Mouse (Mus musculus) mature B cell (primary cell): Measurements from ENCODE around the gene Otx1.

ENCODE experiments used
- in situ Hi-C: fragments of 300-500 bp; cut with MboI; formaldehyde crosslinking; loops from 2 replicates; pipeline ENCODE4 v1.14.3; 2019

The Otx1 gene

GRCm38 (mm10) chr11:21999396-22000315, 3.0 kb downstream of the Otx1 start:
- in situ Hi-C loops: no loop called here

DNA sequence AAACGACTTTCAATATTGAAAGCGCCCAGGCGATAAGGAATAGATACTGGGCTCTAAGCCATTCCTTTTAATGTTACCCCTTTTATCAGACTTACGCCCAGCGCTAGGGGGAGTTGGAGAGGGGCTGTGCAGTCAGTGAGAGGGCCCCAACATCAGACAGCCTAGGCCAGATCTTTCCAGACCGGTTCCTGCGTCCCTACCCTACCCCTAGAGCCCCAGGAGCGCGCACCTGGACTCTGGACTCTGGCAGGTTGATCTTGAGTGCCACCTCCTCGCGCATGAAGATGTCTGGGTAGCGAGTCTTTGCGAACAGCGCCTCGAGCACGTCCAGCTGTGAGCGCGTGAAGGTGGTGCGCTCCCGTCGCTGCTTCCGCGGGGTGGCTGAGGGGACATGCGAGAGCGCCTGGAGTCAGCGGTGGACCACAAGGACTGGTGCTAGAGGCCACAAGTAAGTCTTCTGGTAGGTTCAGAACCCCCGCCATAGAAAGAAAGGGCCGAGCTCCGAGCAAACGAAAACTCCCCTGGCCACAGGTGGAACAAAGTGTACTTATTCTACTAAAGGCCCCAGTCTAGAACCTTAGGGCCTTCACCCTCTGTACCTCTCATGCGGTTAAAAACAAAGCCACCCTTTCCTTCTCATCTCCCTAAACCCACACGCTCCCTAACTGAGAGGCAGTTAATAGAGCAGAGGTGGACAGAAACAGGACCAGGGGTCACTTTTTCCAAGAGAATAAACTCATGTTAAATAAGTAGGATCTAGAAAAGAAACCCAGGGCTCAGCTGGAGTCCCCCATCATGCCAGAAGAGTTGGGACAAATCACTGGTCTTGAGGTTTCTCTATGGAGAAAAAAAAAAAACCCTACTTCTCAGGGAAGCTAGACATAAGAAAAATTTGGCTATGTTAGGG, 4.3 kb downstream of the Otx1 start:
- in situ Hi-C loops: no loop called here

GRCm38 (mm10) chr11:21997561-21998140, 5.0 kb downstream of the Otx1 start:
- in situ Hi-C loops: no loop called here

DNA sequence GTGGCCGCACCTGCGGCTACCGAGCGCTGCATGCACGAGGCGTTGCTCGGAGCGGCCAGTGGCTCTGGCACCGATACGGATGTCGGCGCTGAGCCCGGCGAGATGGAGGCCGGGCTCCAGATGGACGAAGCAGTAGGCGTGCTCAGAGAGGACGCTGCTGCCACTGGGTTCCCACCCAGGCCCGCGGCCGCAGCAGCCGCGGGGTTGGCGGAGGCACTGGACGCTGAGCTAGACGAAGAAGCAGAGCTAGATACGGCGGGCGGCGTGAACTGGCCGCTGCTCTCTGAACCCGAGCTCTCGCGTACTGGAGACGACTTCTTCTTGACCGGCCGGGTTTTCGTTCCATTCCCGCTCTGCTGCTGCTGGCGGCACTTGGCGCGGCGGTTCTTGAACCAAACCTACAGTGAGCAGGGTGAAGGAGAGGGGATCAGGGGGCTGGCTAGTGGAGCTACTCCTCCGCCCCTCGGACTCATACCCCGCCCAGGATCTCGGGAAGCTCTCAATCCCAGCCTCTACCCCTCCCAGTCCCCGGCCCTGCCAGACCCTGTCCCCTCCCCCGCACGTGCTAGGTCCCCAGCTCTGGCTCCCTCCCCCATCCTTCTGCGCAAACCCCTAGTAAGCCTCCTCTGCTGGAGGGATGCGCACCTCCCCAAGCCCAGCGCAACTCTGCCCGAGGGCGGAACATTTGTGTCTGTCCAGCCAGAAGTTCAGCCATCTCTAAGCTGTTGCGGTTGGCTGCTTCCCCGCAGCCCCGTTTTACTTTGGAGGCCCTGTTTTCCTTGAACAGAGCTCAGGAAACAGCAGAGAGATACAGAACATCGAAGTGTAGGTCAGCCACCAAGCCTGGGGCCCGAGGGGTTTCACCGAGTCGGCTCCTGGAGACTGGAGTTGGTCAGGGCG, 5.8 kb downstream of the Otx1 start:
- in situ Hi-C loops: no loop called here

DNA sequence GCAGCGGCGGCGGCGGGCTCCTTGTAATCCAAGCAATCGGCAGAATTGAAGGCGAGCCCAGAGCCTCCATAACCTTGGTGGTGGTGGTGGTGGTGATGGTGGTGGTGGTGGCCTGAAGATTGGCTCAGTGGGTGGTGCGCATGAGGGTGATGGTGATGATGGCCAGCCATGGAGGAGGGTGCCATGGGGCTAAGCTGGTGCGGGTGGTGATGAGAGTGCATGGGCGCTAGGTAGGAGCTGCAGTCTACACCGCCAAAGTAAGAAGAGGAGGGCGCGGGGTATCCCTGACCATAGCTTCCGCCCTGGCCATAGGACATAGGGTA, 6.4 kb downstream of the Otx1 start:
- in situ Hi-C loops: no loop called here

GRCm38 (mm10) chr11:21995534-21996324, 7.0 kb downstream of the Otx1 start:
- in situ Hi-C loops: no loop called here

DNA sequence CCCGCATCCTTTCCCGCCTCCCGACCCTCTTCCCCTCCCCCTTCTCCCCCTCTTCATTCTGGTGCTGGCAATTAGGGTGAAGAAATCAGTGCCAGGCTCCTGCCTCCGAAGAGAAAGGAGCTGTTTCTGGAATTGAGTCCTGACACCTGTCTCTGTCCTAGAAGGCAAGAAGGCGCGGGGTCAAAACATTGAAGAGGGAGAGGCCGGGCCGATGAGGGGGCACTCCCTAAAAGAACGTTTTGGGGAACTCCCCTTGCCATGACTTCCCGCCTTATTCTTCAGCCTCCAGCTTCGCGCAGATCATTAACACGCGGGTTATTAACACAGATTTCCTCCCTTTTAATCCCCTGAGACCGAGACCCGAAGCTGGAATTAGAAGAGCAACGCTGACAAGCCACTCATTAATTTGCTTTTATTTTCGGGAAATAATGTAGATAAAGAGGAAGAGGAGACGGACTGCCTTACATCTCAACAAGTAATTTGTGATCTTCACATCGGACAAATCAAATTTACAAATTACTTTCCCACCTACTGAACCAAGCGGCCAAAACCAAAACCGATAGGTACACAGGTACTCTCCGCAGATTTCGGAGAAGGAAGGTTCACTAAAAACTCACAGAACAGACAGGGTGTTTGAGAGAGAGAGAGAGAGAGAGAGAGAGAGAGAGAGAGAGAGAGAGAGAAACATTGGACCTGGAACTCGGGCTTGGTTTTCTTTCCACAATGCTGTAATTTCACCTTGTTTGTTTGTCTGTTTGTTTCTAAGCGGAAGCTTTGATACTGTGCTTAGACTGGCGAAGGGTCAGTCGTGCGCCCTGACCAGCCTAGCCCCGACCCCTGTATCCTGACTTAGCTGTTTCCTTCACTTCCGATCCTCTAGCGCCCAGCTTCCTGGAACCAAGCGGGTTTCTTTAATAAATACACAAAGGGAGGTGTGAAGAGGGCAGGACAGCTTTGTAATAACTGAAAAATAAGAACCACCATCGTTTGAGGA, 8.0 kb downstream of the Otx1 start:
- in situ Hi-C loops: no loop called here

- in situ Hi-C loops: no loop called here
Observed at GRCm38 (mm10) chr11:21993597-21994376, 8.9 kb downstream of the Otx1 start.

DNA sequence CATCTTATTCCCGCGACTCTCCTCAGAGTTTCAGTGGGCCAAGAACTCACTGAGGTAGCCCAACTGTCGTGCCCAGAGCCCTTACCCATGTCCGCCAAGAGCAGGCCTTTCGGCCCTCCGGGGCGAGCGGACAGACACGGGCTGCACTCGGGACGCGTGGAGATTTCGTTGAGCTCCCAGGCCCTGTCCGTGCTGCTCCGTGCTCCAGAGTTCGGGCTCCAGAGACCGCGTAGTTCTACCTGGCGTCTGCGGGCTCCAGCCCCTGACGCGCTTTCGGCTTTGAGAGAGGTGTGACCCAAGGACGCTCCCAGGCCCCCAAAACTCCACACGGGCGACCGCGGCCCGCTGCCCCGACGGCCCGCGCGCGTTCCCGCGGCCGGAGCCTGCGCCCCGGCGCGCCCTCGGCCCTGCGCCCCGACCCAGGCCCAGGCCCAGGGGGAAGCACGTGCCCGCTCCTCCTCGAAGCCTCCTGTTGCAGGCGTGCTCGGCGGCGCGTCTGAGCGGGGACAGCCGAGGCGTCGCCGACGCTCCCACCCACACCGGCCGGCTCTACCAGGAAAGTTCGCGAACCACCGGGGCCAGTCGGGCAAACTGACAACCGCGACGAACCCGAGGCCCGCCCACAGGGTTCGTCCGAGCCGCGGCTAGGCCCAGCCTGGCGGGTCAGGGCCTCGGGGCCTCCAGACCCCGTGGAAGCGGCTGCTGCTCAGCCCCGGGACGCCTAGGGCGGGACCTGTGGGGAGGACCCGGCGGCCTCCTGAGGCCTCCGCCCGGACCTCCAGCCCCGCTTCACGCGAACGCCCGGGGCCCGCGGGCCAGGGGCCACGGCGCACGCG, 9.7 kb downstream of the Otx1 start:
- in situ Hi-C loops: no loop called here

GRCm38 (mm10) chr11:21988398-21988946, 14.2 kb downstream of the Otx1 start:
- in situ Hi-C loops: no loop called here

DNA sequence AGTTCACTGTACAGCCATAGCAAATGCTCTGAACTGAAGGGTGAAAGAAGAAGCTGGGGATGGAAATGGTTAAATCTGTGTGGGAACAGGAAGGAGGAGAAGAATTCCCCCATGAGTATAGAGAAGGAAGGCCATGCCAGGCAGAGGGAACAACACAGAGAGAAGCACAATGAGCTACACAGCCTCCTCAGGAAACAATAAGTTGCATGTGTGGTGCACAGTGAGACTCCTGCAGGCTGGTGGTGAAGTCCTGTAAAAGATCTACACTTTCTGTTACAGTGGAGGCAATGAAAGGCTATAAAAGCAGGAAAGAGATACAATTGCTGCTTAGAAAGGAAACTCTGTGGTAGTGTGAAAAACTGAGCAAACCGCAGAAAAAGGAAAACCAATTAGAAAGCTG, 17.6 kb downstream of the Otx1 start:
- in situ Hi-C loops: no loop called here

GRCm38 (mm10) chr11:21974005-21974531, 28.6 kb downstream of the Otx1 start:
- in situ Hi-C loops: no loop called here

DNA sequence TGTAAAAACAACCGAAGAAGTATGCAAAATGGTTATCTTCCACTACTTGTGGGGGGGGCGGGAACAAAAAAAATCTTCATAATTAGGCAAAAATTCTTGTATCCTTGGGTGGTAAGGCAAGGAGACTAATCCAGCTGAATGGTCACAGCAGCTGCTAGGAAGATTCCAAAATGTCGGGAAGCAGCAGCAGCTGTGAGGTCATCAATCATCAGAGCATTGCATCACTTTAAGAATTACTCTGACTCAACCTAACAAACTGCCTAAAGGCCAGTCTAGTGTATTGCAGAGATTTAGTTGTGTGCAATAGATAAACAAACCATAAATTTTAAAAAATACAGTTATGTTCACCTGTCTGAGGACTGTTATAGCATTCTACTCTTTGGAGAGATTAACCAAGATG, 29.1 kb downstream of the Otx1 start:
- in situ Hi-C loops: no loop called here

DNA sequence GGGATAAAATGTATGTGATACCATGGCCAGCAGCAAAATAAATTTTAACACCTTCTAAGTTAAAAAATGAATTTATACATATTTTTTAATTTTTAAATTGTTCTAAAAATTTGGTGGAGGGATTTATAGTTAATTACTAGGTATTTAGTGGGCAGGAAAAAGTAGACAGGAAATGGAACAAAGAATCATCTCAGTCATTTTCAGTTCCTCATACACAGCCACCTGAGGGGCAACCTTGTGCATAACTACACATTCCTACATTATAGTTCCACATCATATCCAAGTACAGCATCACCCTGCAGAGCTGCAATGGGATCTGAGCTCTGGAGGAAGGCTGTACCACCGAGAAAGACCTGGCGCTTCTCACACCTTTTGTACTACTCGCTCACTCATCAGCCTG, 33.8 kb downstream of the Otx1 start:
- in situ Hi-C loops: no loop called here

DNA sequence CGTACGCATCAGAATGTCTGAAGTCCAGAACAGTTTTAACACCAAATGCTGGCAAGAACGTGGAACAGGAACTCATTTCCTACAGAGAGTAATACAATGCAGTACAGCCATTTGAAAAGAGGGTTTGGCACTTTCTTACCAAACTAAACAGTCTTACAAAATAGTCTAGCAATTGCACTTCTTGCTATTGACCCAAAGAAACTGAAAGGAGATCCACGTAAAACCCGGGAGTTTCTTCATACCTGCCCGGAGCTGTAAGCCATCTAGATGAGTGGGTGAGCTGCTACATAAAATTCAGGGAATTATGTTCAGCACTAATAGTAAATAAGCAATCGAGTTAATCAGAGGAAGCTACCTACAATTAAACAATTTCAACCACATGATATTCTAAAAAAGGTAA, 47.5 kb downstream of the Otx1 start:
- in situ Hi-C loops: no loop called here

DNA sequence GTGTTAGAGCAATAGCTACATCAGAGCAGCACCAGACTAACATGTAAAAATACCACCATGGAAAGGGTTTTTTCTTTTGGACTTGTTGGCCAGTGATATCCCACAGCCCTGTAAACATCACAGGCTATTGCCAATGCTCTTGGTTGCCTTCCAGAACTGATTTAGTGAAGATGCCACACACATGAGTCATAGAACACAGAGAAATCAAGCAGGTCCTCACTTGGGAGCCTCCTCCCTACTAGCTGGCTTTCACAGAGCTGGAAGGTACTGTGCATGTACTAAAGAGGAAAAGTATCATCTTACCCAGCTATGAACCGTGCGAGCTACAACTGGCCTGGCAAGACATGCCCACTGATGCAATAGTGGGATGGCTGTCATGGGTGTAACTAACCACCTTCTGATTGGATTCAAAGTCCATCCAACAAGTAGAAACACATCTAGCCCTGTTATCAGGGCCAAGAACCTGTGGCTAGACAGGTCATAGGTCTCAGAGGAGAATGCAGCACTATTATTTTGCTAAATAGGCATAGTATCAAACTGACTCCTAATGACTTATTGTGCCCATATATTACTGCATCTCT, 51.0 kb downstream of the Otx1 start:
- in situ Hi-C loops: no loop called here

DNA sequence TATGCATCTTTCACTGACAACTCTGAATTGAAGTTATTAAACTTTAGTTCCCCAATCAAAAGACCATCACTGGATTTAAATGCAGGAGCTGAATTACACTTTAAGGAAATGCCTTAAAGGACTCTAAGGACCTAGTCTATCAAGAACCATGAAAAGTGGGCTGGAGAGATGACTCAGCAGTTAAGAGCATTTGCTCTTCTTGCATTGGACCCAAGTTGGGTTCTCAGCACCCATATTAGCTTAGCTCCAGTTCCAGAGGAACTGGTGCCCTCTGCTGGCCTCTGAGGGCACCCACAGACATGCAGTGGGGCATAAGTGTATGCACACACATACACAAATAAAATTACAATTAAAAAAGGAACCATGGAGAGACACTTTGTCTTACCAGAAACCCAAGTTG, 52.6 kb downstream of the Otx1 start:
- in situ Hi-C loops: no loop called here
